Mouse (Mus musculus) lung, embryonic 14.5 days (tissue): ENCODE measurements around the gene Sort1. TPM values are rescaled to one million over a fixed set of nuclear protein-coding genes. Genes with fewer than 3 reads are reported as not detected.
"Not testable (repeated sequence)": the region's sequence is repeated elsewhere in the genome, so short reads cannot be mapped to it uniquely, and the experiment has no call there.

Experiments used
- ATAC-seq: fragments of 200-750 bp; cut with Nextera tagmentation; 2 replicates; pipeline ENCODE4 v1.8.0; 2017; ENCODE audit warnings: mild to moderate bottlenecking, moderate TSS enrichment, moderate library complexity; ENCODE audit not compliant: insufficient read depth
- DNase-seq: peaks from one replicate; pipeline ENCODE4 v3.0.0-alpha.2; 2015
- H3K27ac ChIP-seq: fragments of 300-500 bp; sonication (generic); 2 replicates; pipeline ENCODE4 v1.5.1; 2014; ENCODE audit warnings: low read depth, mild to moderate bottlenecking, moderate library complexity
- H3K27me3 ChIP-seq: fragments of 300-500 bp; sonication (generic); 2 replicates; pipeline ENCODE4 v1.6.1; 2014; ENCODE audit warnings: low read length, control low read depth; ENCODE audit not compliant: insufficient read depth
- H3K36me3 ChIP-seq: fragments of 300-500 bp; sonication (generic); 2 replicates; pipeline ENCODE4 v1.6.1; 2014; ENCODE audit warnings: control low read depth; ENCODE audit not compliant: insufficient read depth
- H3K4me1 ChIP-seq: fragments of 300-500 bp; sonication (generic); 2 replicates; pipeline ENCODE4 v1.6.1; 2014; ENCODE audit warnings: antibody characterized with exemption, control low read depth; ENCODE audit not compliant: insufficient read depth
- H3K4me2 ChIP-seq: fragments of 300-500 bp; sonication (generic); 2 replicates; pipeline ENCODE4 v1.6.1; 2014; ENCODE audit warnings: mild to moderate bottlenecking
- H3K4me3 ChIP-seq: fragments of 300-500 bp; sonication (generic); 2 replicates; pipeline ENCODE4 v1.5.1; 2014; ENCODE audit warnings: low read depth, low read length
- H3K9ac ChIP-seq: fragments of 300-500 bp; sonication (generic); 2 replicates; pipeline ENCODE4 v1.6.1; 2014
- H3K9me3 ChIP-seq: fragments of 300-500 bp; sonication (generic); 2 replicates; pipeline ENCODE4 v1.6.1; 2016; ENCODE audit warnings: low read depth, low read length, control low read depth
- CTCF ChIP-seq: IDR thresholded peaks from 2 replicates; pipeline ENCODE4 v1.5.1; 2016; ENCODE audit warnings: antibody characterized with exemption, low read depth
- WGBS: fragments of 180-500 bp; shearing (Covaris S2); extraction: QIAGEN DNeasy Blood & Tissue Kit; methylation state at CpG from one replicate; pipeline ENCODE4 v1.1.7; 2014; 5-methylcytosine and 5-hydroxymethylcytosine counted together
- polyA plus RNA-seq: library from polyadenylated mRNA; unstranded; fragments of >200 nt; fragmentation: Nextera tagmentation; extraction: Ambion mirVana; gene quantifications from 2 replicates; pipeline ENCODE4 v1.2.1, GENCODE M21; 2014

The Sort1 gene
- polyA plus RNA-seq, 1 experiment from 2014 or later, result 32.7 TPM

- Histone ChIP-seq H3K36me3 (peaks cover 22% of the 10 kb centered on the region), H3K9ac (no peak overlapping the region), H3K27ac (no peak overlapping the region), H3K27me3 (no peaks in the 10 kb centered on the region), H3K9me3 (no peaks in the 10 kb centered on the region), H3K4me2 (no peak overlapping the region), H3K4me1 (peaks cover 3% of the 10 kb centered on the region; the same call in 1 of the 2 replicates), H3K4me3 (no peak overlapping the region)
- TF ChIP-seq CTCF, result no peak
- no peak for DNase-seq
- WGBS, result 73% methylated on average over 3 of the region's 3 CpGs
- ATAC-seq, result no peak
Observed at GRCm38 (mm10) chr3:108259319-108259718, 24.6 kb upstream of the Sort1 start.

- H3K36me3 ChIP-seq, result peaks cover 48% of the 10 kb centered on the region
- WGBS, result 62% methylated on average over 5 of the region's 5 CpGs
- ATAC-seq, result not testable (repeated sequence)
Observed at GRCm38 (mm10) chr3:108279495-108279894, 4.4 kb upstream of the Sort1 start.

GRCm38 (mm10) chr3:108282401-108283240 is 1.3 kb upstream of the Sort1 start:
- peak overlapping the region; percentile 74 for H3K9ac ChIP-seq
- peak overlapping the region; percentile 86 for H3K4me3 ChIP-seq
- no peaks in the 10 kb centered on the region for H3K27me3 ChIP-seq
- no peaks in the 10 kb centered on the region for H3K9me3 ChIP-seq
- TF ChIP-seq CTCF, result peak; percentile 72
- peak overlapping the region; percentile 91 for H3K27ac ChIP-seq
- H3K36me3 ChIP-seq, result peaks cover 24% of the 10 kb centered on the region
- WGBS, result 10% methylated on average over 12 of the region's 12 CpGs
- H3K4me1 ChIP-seq, result peaks cover 14% of the 10 kb centered on the region
- H3K4me2 ChIP-seq, result peak overlapping the region; percentile 94
- ATAC-seq (0 out of 2 replicates have a peak, but pooled peaks have one; percentile 18), DNase-seq (peak; percentile 93)

More at GRCm38 (mm10) chr3:108279495-108279894, 4.4 kb upstream of the Sort1 start:
- not testable (repeated sequence) for H3K9me3 ChIP-seq, H3K27ac ChIP-seq, H3K4me3 ChIP-seq, DNase-seq, H3K27me3 ChIP-seq, H3K4me2 ChIP-seq, H3K4me1 ChIP-seq, H3K9ac ChIP-seq

GRCm38 (mm10) chr3:108283241-108283561 is 681 bp upstream of the Sort1 start:
- Histone ChIP-seq H3K9ac (peak overlapping the region; percentile 74), H3K36me3 (0 out of 2 replicates have a peak, but pooled peaks cover 18% of the 10 kb centered on the region), H3K4me2 (peak overlapping the region; percentile 94), H3K27ac (peak overlapping the region; percentile 91), H3K27me3 (no peaks in the 10 kb centered on the region), H3K4me1 (peaks cover 19% of the 10 kb centered on the region), H3K4me3 (peak overlapping the region; percentile 86), H3K9me3 (no peaks in the 10 kb centered on the region)
- ATAC-seq, result no peak
- 9% methylated on average over 6 of the region's 6 CpGs for WGBS
- TF ChIP-seq CTCF, result no peak
- DNase-seq, result no peak

- Histone ChIP-seq H3K9me3 (no peaks in the 10 kb centered on the region), H3K4me1 (peaks cover 33% of the 10 kb centered on the region), H3K9ac (peak overlapping the region; percentile 74), H3K36me3 (0 out of 2 replicates have a peak, but pooled peaks cover 1% of the 10 kb centered on the region), H3K4me2 (peak overlapping the region; percentile 94), H3K27ac (no peak overlapping the region), H3K27me3 (no peaks in the 10 kb centered on the region), H3K4me3 (peak overlapping the region; percentile 86)
- no peak for ATAC-seq
- no peak for DNase-seq
- TF ChIP-seq CTCF, result no peak
- WGBS, result 49% methylated on average over 4 of the region's 4 CpGs
Observed at GRCm38 (mm10) chr3:108285078-108285711, 1.3 kb downstream of the Sort1 start.

GRCm38 (mm10) chr3:108286671-108287439 is 3.0 kb downstream of the Sort1 start:
- WGBS, result 48% methylated on average over 14 of the region's 14 CpGs
- no peaks in the 10 kb centered on the region for H3K27me3 ChIP-seq
- no peaks in the 10 kb centered on the region for H3K9me3 ChIP-seq
- no peak for ATAC-seq
- no peak for TF ChIP-seq CTCF
- H3K4me3 ChIP-seq, result no peak overlapping the region
- peak overlapping the region; percentile 85; the same call in 1 of the 2 replicates for H3K27ac ChIP-seq
- H3K36me3 ChIP-seq, result no peaks in the 10 kb centered on the region
- peaks cover 36% of the 10 kb centered on the region for H3K4me1 ChIP-seq
- peak overlapping the region; percentile 31 for H3K4me2 ChIP-seq
- peak overlapping the region; percentile 27; the same call in 1 of the 2 replicates for H3K9ac ChIP-seq
- no peak for DNase-seq
